Mouse (Mus musculus) right cerebral cortex, postnatal 10 days (tissue): ENCODE measurements at regions not wholly inside any gene's neighbourhood (a gene's known extent, or its start where the extent isn't known, plus 50 kb on each side); places are given as distances from the start of the nearest gene placed in this dataset.
"Not testable (repeated sequence)": the region's sequence is repeated elsewhere in the genome, so short reads cannot be mapped to it uniquely, and the experiment has no call there.

Source experiments
- DNase-seq, 2 experiments: peaks; one replicate each; pipeline ENCODE4 v3.0.0; 2021; ENCODE audit warnings: low spot score in 2 of 2

- no peak for DNase-seq
Observed at GRCm38 (mm10) chr7:63997997-63998396, 59.3 kb upstream of the Klf13 start.

- no peak for DNase-seq
Observed at GRCm38 (mm10) chr7:63996581-63997098, 57.9 kb upstream of the Klf13 start.

GRCm38 (mm10) chr7:63995255-63995980 lies 56.7 kb upstream of the Klf13 start:
- no peak for DNase-seq

GRCm38 (mm10) chr7:63994769-63995168 lies 56.1 kb upstream of the Klf13 start:
- not testable (repeated sequence) for DNase-seq

GRCm38 (mm10) chr7:63992155-63992554 lies 53.4 kb upstream of the Klf13 start:
- no peak for DNase-seq

GRCm38 (mm10) chr7:63991085-63992010 lies 52.6 kb upstream of the Klf13 start:
- DNase-seq = peak in 1 of 2 experiments; percentile 66

GRCm38 (mm10) chr7:63990312-63991028 lies 51.8 kb upstream of the Klf13 start:
- DNase-seq = no peak

- no peak for DNase-seq
Observed at GRCm38 (mm10) chr7:63989736-63990135, 51.0 kb upstream of the Klf13 start.
